Mouse (Mus musculus) myocyte (in vitro differentiated cells): ENCODE results near the gene Tbc1d13.

ENCODE experiments used
- MAX ChIP-seq: IDR thresholded peaks from one replicate; pipeline ENCODE4 v1.6.1; 2011; ENCODE audit warnings: low read depth, mild to moderate bottlenecking, control low read depth
- POLR2A ChIP-seq: IDR thresholded peaks from one replicate; pipeline ENCODE4 v1.6.1; 2011; ENCODE audit warnings: low read depth, mild to moderate bottlenecking, control low read depth, moderate library complexity; ENCODE audit not compliant: insufficient read length

- TF ChIP-seq POLR2A: no peak
- TF ChIP-seq MAX: no peak
Observed at GRCm38 (mm10) chr2:30176561-30176960, 43.0 kb downstream of the Tbc1d13 start.
